Mouse (Mus musculus): Measurements from ENCODE around the gene Alcam.

GRCm38 (mm10) chr16:52250196-52250595 lies 203.7 kb downstream of the Alcam start:
- TF ChIP-seq CTCF (IDR thresholded peaks at IDR 0.05; ENCODE audit: control insufficient read depth, insufficient read depth, insufficient read length) (no peak), CEBPB (IDR thresholded peaks at IDR 0.05; ENCODE audit: low read depth) (no peak)

Data from C2C12 (cell line).